Mouse (Mus musculus) spleen, adult 2 months (tissue): Measurements from ENCODE around the gene Grap2.

Source experiments
- CTCF ChIP-seq: fragments of 200-500 bp; IDR thresholded peaks from 2 replicates; pipeline ENCODE4 v1.5.1; 2011; ENCODE audit warnings: mild to moderate bottlenecking, inconsistent platforms; ENCODE audit not compliant: insufficient read depth, insufficient read length, insufficient replicate concordance; ENCODE audit errors: extremely low read depth
- POLR2A ChIP-seq: fragments of 200-500 bp; IDR thresholded peaks from 2 replicates; pipeline ENCODE4 v1.6.1; 2011; ENCODE audit warnings: low read depth, low read length, inconsistent platforms

- no peak for TF ChIP-seq CTCF
- no peak for TF ChIP-seq POLR2A
Observed at GRCm38 (mm10) chr15:80538075-80538474, 34.3 kb upstream of the Grap2 start.
